Mouse (Mus musculus): Measurements from ENCODE around the gene Irf2bp2. TPM values are rescaled to one million over a fixed set of nuclear protein-coding genes. Genes with fewer than 3 reads are reported as not detected.

Irf2bp2 gene
- 10 to 100 TPM; 55.4 to 59.0 TPM for total RNA-seq (2021)

GRCm38 (mm10) chr8:126593889-126594480 lies at the start of gene Irf2bp2:
TSS of gene Irf2bp2 (minus strand) at chr8:126593986.
- peak; percentile 80 to 81 for DNase-seq (ENCODE audit: extremely low spot score in 1 of 2, low spot score in 1 of 2)

GRCm38 (mm10) chr8:126642665-126643064 lies 48.9 kb upstream of the Irf2bp2 start:
- no peak for DNase-seq (ENCODE audit: extremely low spot score in 1 of 2, low spot score in 1 of 2)

GRCm38 (mm10) chr8:126641568-126642295 lies 47.9 kb upstream of the Irf2bp2 start:
- DNase-seq (ENCODE audit: extremely low spot score in 1 of 2, low spot score in 1 of 2): no peak

GRCm38 (mm10) chr8:126639161-126639560 lies 45.4 kb upstream of the Irf2bp2 start:
- DNase-seq (ENCODE audit: extremely low spot score in 1 of 2, low spot score in 1 of 2): no peak

- DNase-seq (ENCODE audit: extremely low spot score in 1 of 2, low spot score in 1 of 2): no peak
These were observed 44.2 kb upstream of the Irf2bp2 start for GRCm38 (mm10) chr8:126638027-126638426.

- no peak for DNase-seq (ENCODE audit: extremely low spot score in 1 of 2, low spot score in 1 of 2)
These were observed 40.8 kb upstream of the Irf2bp2 start for GRCm38 (mm10) chr8:126634541-126635048.

GRCm38 (mm10) chr8:126628616-126629015 lies 34.8 kb upstream of the Irf2bp2 start:
- no peak for DNase-seq (ENCODE audit: extremely low spot score in 1 of 2, low spot score in 1 of 2)

- no peak for DNase-seq (ENCODE audit: extremely low spot score in 1 of 2, low spot score in 1 of 2)
These were observed 32.6 kb upstream of the Irf2bp2 start for GRCm38 (mm10) chr8:126626415-126626814.

- DNase-seq (ENCODE audit: extremely low spot score in 1 of 2, low spot score in 1 of 2): no peak
These were observed 28.5 kb upstream of the Irf2bp2 start for GRCm38 (mm10) chr8:126622111-126622795.

- no peak for DNase-seq (ENCODE audit: extremely low spot score in 1 of 2, low spot score in 1 of 2)
These were observed 26.9 kb upstream of the Irf2bp2 start for GRCm38 (mm10) chr8:126620721-126621120.

- DNase-seq (ENCODE audit: extremely low spot score in 1 of 2, low spot score in 1 of 2): no peak
These were observed 25.7 kb upstream of the Irf2bp2 start for GRCm38 (mm10) chr8:126619487-126619886.

GRCm38 (mm10) chr8:126617665-126618064 lies 23.9 kb upstream of the Irf2bp2 start:
- no peak for DNase-seq (ENCODE audit: extremely low spot score in 1 of 2, low spot score in 1 of 2)

GRCm38 (mm10) chr8:126616736-126617135 lies 22.9 kb upstream of the Irf2bp2 start:
- no peak for DNase-seq (ENCODE audit: extremely low spot score in 1 of 2, low spot score in 1 of 2)

GRCm38 (mm10) chr8:126615765-126616164 lies 22.0 kb upstream of the Irf2bp2 start:
- DNase-seq (ENCODE audit: extremely low spot score in 1 of 2, low spot score in 1 of 2): no peak

- DNase-seq (ENCODE audit: extremely low spot score in 1 of 2, low spot score in 1 of 2): no peak
These were observed 20.9 kb upstream of the Irf2bp2 start for GRCm38 (mm10) chr8:126614740-126615132.

GRCm38 (mm10) chr8:126614062-126614739 lies 20.4 kb upstream of the Irf2bp2 start:
- no peak for DNase-seq (ENCODE audit: extremely low spot score in 1 of 2, low spot score in 1 of 2)

- no peak for DNase-seq (ENCODE audit: extremely low spot score in 1 of 2, low spot score in 1 of 2)
These were observed 19.4 kb upstream of the Irf2bp2 start for GRCm38 (mm10) chr8:126613143-126613542.

- DNase-seq (ENCODE audit: extremely low spot score in 1 of 2, low spot score in 1 of 2): no peak
These were observed 19.0 kb upstream of the Irf2bp2 start for GRCm38 (mm10) chr8:126612739-126613138.

- no peak for DNase-seq (ENCODE audit: extremely low spot score in 1 of 2, low spot score in 1 of 2)
These were observed 16.9 kb upstream of the Irf2bp2 start for GRCm38 (mm10) chr8:126610713-126611112.

- no peak for DNase-seq (ENCODE audit: extremely low spot score in 1 of 2, low spot score in 1 of 2)
These were observed 15.9 kb upstream of the Irf2bp2 start for GRCm38 (mm10) chr8:126609556-126610263.
